Mouse (Mus musculus): ENCODE measurements around the gene Cryaa.
"Not testable (repeated sequence)": the region's sequence is repeated elsewhere in the genome, so short reads cannot be mapped to it uniquely, and the experiment has no call there.

The Cryaa gene

GRCm38 (mm10) chr17:31660661-31661250 lies 16.9 kb upstream of the Cryaa start:
- DNase-seq (ENCODE audit: low spot score in 2 of 2) = peak; percentile 59 to 75

GRCm38 (mm10) chr17:31662855-31663254 lies 14.8 kb upstream of the Cryaa start:
- DNase-seq (ENCODE audit: low spot score in 2 of 2) = no peak

GRCm38 (mm10) chr17:31664760-31665159 lies 12.8 kb upstream of the Cryaa start:
- DNase-seq (ENCODE audit: low spot score in 2 of 2) = peak; percentile 42 to 56

DNA sequence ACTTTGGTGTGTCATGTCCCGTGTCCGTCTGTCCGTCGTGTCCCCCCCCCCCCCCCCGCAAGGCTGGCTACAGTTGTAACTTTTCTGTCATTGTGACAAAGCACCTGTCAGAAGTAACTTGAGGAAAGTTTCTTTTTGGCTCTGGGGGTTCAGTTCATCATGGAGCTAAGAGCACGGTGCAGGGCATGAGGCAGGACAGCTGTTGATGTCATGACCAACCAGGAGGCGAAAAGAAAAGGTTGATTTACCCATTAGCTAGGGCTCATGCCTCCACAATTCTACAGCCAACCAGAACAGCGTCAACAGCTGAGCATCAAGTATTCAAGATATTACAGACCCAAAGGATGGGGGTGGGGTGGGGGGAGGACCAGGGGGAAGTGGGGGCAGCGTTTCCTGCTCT lies 9.3 kb upstream of the Cryaa start:
- no peak for DNase-seq (ENCODE audit: low spot score in 2 of 2)

GRCm38 (mm10) chr17:31670163-31670562 lies 7.4 kb upstream of the Cryaa start:
- no peak for DNase-seq (ENCODE audit: low spot score in 2 of 2)

DNA sequence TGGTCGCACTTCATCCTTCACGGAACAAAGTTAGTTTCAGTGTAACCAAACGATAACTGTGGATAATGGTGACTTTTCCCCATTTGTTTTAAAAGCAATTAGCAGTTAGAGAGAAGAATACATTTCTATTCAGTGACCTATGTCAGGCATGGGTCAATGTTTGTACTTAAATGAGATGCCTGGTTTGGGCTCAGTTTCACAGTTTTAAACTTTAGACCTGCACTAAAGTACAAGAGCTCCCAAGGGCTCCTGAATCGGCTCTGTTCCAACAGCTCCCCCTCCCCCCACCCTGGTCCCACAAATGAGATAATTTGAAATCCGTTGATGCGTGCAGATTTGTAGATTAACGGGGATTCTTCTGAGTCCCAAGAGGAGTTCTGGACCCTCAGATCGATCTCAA lies 5.9 kb upstream of the Cryaa start:
- no peak for DNase-seq (ENCODE audit: low spot score in 2 of 2)

- no peak for DNase-seq (ENCODE audit: low spot score in 2 of 2)
Observed at GRCm38 (mm10) chr17:31672279-31672678, 5.3 kb upstream of the Cryaa start.

- DNase-seq (ENCODE audit: low spot score in 2 of 2) = no peak
Observed at GRCm38 (mm10) chr17:31674426-31674825, 3.2 kb upstream of the Cryaa start.

DNA sequence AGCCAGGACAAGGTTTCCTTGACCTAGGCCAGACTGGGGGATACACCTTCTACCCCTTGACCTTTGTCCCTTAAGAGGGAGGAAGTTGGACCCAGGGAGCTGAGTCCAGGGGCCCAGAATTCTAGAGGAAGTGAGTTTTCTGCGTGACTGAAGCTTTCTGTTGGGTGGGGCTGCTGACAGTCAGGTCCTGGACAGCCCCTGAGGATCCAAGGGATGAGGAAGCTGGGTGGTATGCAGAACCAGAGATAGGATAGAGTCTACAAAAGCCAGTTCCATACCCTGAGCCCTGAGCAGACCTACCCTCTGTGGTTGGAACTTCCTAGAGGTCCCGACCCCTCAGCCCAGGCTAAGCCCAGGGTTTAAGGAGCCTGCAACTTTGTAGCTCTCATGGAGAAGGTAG lies 2.8 kb downstream of the Cryaa start:
- DNase-seq (ENCODE audit: low spot score in 2 of 2) = no peak

GRCm38 (mm10) chr17:31685514-31686224 lies 8.1 kb downstream of the Cryaa start:
- DNase-seq (ENCODE audit: low spot score in 2 of 2) = peak; percentile 64 to 73

DNA sequence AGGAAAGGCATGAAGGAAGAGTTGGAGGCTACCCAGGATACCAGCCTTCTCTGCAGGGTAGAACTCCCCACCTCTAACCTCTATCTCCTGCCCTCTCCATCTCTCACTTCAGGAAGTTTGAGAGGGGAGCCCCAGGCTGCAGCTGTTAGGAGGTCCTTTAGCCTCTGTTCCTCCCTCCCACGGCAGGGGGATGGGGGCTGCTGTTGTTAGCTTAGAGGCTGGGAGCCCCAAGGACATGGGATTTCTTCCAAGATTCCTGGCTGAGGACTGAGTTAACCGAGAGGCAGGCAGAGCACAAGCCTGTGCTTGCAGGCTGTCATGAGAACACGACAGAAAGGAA lies 8.6 kb downstream of the Cryaa start:
- DNase-seq (ENCODE audit: low spot score in 2 of 2) = no peak

GRCm38 (mm10) chr17:31688112-31688511 lies 10.5 kb downstream of the Cryaa start:
- no peak for DNase-seq (ENCODE audit: low spot score in 2 of 2)

GRCm38 (mm10) chr17:31689606-31690005 lies 12.0 kb downstream of the Cryaa start:
- DNase-seq (ENCODE audit: low spot score in 2 of 2) = no peak

DNA sequence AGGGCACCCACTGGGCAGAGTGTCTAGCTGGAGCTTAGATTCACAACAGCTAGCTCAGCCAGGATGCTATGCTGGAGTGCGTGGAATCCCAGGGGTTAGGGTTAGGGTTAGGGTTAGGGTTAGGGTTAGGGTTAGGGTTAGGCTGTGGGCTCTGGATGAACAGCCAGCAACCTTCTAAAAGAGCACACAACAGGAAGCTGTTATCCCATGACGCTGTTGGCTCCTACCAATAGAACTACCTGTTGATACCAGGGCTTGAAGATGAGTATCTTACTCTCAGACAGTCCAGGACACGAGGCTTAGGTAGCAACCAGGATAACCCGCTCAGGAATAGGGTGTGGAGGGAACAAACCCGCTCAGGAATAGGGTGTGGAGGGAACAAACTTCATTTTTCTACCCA lies 15.3 kb downstream of the Cryaa start:
- no peak for DNase-seq (ENCODE audit: low spot score in 2 of 2)

DNA sequence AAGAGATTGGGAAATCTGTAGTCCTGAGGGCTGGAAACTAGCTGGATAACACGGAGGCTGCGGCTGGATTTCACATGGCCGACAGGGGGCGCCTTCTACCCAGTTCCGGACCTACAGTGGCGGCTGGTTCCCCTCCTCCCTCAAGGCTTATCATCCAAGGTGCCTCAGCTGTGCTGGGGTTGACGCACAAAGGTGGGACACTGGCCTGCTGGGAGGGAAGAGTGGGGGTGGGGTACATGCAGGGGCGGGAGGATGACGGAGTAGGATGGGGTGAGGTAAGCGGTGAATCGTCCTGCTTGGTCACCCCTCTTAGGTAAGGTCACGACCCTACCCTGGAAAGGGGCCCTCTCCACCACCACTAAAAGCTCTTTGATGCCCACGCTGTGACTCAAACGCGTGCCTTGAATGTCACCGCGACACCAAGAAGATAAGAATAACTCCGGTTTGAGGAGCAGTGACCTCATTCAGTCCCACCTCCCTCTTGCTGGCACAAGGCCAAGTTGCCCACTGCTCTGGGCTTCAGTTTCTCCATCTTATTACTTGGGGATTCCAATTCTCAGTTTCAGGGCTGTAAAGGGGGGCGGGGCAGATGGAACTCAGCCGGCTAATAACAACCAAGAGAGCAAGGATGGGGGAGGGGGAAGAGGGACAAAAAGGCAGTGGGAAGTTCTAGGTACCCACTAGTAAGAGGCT lies 15.9 kb downstream of the Cryaa start:
- DNase-seq (ENCODE audit: low spot score in 2 of 2) = peak; percentile 48 to 66

- DNase-seq (ENCODE audit: low spot score in 2 of 2) = no peak
Observed at GRCm38 (mm10) chr17:31694023-31694376, 16.4 kb downstream of the Cryaa start.

DNA sequence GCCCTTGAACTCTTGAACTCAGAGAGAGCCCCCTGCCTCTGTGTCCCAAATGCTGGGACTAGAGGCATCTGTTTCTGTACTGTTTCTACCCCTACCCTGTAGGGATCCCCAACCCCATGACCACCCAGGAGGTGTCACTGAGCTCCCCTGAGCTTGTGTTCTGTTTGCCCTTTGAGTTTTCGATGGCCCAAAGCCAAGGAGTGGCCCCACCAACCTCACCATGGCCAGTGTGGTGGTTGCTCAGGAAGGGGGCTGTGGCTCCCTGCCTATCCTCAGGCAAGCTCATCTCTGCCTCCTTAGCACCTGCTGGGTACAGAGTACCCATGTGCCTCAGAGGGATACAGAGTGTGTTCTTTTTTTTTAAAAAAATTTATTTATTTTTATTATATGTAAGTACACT lies 17.3 kb downstream of the Cryaa start:
- no peak for DNase-seq (ENCODE audit: low spot score in 2 of 2)

GRCm38 (mm10) chr17:31695356-31695755 lies 17.7 kb downstream of the Cryaa start:
- not testable (repeated sequence) for DNase-seq (ENCODE audit: low spot score in 2 of 2)

GRCm38 (mm10) chr17:31698347-31698746 lies 20.7 kb downstream of the Cryaa start:
- no peak for DNase-seq (ENCODE audit: low spot score in 2 of 2)

- no peak for DNase-seq (ENCODE audit: low spot score in 2 of 2)
Observed at GRCm38 (mm10) chr17:31703276-31703980, 25.8 kb downstream of the Cryaa start.

GRCm38 (mm10) chr17:31705271-31706020 lies 27.8 kb downstream of the Cryaa start:
- DNase-seq (ENCODE audit: low spot score in 2 of 2) = peak; percentile 26 to 29

Data from right cerebral cortex, postnatal 36 days (tissue).